Mouse (Mus musculus): Measurements from ENCODE around the gene Nucb2. TPM values are rescaled to one million over a fixed set of nuclear protein-coding genes. Genes with fewer than 3 reads are reported as not detected.

Nucb2 gene
- polyA plus RNA-seq, 1 experiment from 2014 or later = 27.4 TPM

DNA sequence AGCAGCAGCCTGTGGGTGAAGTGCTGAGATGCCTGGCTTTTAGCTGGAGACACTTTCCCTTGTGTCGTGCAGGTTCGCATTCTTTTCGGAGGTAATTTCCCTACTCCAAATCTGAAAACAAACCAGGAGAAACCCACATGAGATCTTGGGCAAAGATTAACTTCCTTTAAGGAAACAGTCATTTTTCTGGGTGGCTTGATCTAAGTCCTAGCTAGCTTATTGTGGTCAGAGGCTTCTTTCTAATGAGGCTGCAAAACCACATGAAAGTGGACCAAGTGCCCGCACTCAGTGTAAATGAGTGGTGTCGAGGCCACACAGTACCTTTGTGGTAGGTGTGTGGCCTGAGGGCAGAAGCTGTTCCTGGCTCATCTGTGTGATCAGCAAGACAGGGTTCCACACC, 20.0 kb upstream of the Nucb2 start:
- no peak overlapping the region for H3K4me3 ChIP-seq (ENCODE audit: low read depth, low read length)
- no peak overlapping the region for H3K27ac ChIP-seq (ENCODE audit: low read length)
- H3K9ac ChIP-seq (ENCODE audit: low read depth, low read length) = no peak overlapping the region
- no peak overlapping the region for H3K4me2 ChIP-seq (ENCODE audit: low read length)
- ATAC-seq = no peak
- 89% methylated on average over 5 of the region's 5 CpGs for WGBS
- no peaks in the 10 kb centered on the region for H3K4me1 ChIP-seq (ENCODE audit: control insufficient read depth, insufficient read depth, low read length)
- no peaks in the 10 kb centered on the region for H3K36me3 ChIP-seq (ENCODE audit: control insufficient read depth, insufficient read depth, low read length)
- no peaks in the 10 kb centered on the region for H3K27me3 ChIP-seq (ENCODE audit: control insufficient read depth, insufficient read depth, low read depth, low read length)
- H3K9me3 ChIP-seq (replicated peaks; ENCODE audit: control insufficient read depth, low read length, poor library complexity, severe bottlenecking) = no peaks in the 10 kb centered on the region

DNA sequence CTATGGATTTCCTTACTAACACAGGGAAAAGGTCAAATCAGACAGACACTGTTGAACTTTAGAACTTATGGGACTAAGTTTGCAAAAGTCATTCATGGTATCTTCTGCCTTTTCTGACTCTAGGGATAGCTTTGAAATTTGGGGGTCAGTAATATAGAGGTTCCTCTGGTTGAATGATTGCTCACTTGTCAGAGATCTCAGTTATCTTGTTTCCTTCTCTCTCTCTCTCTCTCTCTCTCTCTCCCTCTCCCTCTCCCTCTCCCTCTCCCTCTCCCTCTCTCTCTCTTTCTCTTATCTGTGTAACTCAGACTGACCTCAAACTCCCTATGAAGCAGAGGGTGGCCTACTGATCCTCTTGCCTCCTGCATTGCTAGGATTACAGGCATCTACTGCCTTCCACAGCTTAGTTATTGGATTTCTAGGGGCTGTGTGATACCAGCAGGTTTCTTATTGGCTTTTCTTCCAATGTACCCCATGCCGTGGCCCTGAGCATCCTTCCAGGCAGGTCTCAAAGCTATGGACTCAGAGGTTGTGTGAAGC, 19.0 kb upstream of the Nucb2 start:
- Histone ChIP-seq H3K9me3 (replicated peaks; ENCODE audit: control insufficient read depth, low read length, poor library complexity, severe bottlenecking) (no peaks in the 10 kb centered on the region), H3K4me1 (ENCODE audit: control insufficient read depth, insufficient read depth, low read length) (no peaks in the 10 kb centered on the region), H3K36me3 (ENCODE audit: control insufficient read depth, insufficient read depth, low read length) (no peaks in the 10 kb centered on the region), H3K27ac (ENCODE audit: low read length) (no peak overlapping the region), H3K4me2 (ENCODE audit: low read length) (no peak overlapping the region), H3K27me3 (ENCODE audit: control insufficient read depth, insufficient read depth, low read depth, low read length) (no peaks in the 10 kb centered on the region), H3K4me3 (ENCODE audit: low read depth, low read length) (no peak overlapping the region), H3K9ac (ENCODE audit: low read depth, low read length) (no peak overlapping the region)
- WGBS = 76% methylated on average over 1 of the region's 1 CpGs
- ATAC-seq = no peak

DNA sequence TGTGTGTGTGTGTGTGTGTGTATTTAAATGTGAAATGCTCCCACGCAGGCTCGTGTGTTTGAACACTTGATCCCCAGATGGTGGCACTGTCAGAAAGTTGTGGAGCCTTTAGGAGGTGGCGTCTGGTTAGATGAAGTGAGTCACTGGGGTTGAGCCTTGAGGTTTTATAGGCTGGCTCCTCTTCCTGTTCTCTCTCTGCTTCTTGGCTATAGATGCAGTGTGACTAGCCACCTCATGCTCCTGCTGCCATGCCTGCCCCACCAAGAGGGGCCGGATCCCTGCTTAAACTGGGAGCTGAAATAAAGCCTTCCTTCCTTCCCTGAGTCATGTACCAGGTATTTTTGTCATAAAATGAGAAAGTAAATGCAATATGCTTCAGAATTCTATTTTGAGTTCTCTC, 13.1 kb upstream of the Nucb2 start:
- no peaks in the 10 kb centered on the region for H3K4me1 ChIP-seq (ENCODE audit: control insufficient read depth, insufficient read depth, low read length)
- no peak overlapping the region for H3K4me2 ChIP-seq (ENCODE audit: low read length)
- H3K27ac ChIP-seq (ENCODE audit: low read length) = no peak overlapping the region
- H3K27me3 ChIP-seq (ENCODE audit: control insufficient read depth, insufficient read depth, low read depth, low read length) = no peaks in the 10 kb centered on the region
- H3K9me3 ChIP-seq (replicated peaks; ENCODE audit: control insufficient read depth, low read length, poor library complexity, severe bottlenecking) = no peaks in the 10 kb centered on the region
- H3K4me3 ChIP-seq (ENCODE audit: low read depth, low read length) = no peak overlapping the region
- no peak for ATAC-seq
- no peaks in the 10 kb centered on the region for H3K36me3 ChIP-seq (ENCODE audit: control insufficient read depth, insufficient read depth, low read length)
- WGBS = 82% methylated on average over 4 of the region's 4 CpGs
- H3K9ac ChIP-seq (ENCODE audit: low read depth, low read length) = no peak overlapping the region

DNA sequence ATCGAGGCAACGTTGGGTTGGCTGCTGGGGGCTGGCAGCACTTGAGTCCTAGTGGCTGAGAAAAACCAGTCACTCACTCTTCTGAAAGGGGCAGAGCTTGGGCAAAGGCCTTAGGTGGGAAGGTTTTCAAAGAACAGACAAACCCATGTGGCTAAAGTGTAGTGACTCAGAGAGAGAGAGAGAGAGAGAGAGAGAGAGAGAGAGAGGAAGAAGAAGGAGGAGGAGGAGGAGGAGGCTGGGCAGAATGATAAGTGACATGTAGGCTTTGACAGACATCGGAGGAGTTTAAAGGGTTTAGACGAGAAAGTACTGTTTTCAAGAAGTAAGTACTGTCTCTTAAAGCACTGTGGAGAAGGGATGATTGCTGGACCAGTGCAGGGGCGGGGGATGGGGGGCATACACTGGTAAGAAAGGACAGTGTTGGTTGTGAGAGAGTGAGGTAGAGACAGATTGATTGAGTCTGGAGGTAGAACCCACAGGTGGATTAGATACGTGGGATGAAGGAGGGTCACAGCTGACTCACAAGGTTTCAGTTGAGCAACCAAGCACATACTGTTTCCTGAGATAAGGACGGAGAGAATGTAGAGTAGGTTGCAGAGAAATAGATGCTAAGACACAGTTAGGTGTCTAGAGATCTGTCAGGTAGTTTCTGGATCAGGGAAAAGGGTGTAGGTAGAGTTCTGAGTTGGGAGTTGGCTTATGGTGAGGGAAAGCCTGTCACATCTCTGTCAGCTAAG, 10.7 kb upstream of the Nucb2 start:
- H3K36me3 ChIP-seq (ENCODE audit: control insufficient read depth, insufficient read depth, low read length) = no peaks in the 10 kb centered on the region
- no peak overlapping the region for H3K9ac ChIP-seq (ENCODE audit: low read depth, low read length)
- WGBS = 85% methylated on average over 7 of the region's 7 CpGs
- H3K4me2 ChIP-seq (ENCODE audit: low read length) = no peak overlapping the region
- no peak overlapping the region for H3K4me3 ChIP-seq (ENCODE audit: low read depth, low read length)
- no peaks in the 10 kb centered on the region for H3K4me1 ChIP-seq (ENCODE audit: control insufficient read depth, insufficient read depth, low read length)
- ATAC-seq = no peak
- no peaks in the 10 kb centered on the region for H3K9me3 ChIP-seq (replicated peaks; ENCODE audit: control insufficient read depth, low read length, poor library complexity, severe bottlenecking)
- H3K27ac ChIP-seq (ENCODE audit: low read length) = no peak overlapping the region
- H3K27me3 ChIP-seq (ENCODE audit: control insufficient read depth, insufficient read depth, low read depth, low read length) = no peaks in the 10 kb centered on the region

DNA sequence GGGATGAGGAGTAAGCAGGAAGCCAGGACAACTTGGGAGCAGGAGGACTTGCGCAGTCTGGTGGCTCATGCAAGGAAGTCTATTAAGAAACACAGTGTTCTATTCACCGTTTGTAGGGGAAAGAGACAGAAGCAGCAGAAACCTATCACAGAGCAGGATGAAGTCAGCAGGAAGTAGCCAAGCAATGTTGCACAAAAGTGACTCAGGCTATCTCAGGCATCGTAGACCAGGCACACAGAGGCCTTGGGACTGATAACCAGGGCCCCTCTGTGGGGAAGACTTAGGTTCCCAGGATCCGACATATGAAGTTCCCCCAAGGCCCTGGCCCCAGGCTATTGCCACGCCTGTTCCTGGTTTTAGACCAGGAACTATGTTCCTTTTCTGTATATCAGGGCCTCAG, 9.6 kb upstream of the Nucb2 start:
- 83% methylated on average over 5 of the region's 5 CpGs for WGBS

GRCm38 (mm10) chr7:116496760-116497159, 7.4 kb upstream of the Nucb2 start:
- Histone ChIP-seq H3K27me3 (ENCODE audit: control insufficient read depth, insufficient read depth, low read depth, low read length) (no peaks in the 10 kb centered on the region), H3K4me1 (ENCODE audit: control insufficient read depth, insufficient read depth, low read length) (no peaks in the 10 kb centered on the region), H3K9ac (ENCODE audit: low read depth, low read length) (no peak overlapping the region), H3K36me3 (ENCODE audit: control insufficient read depth, insufficient read depth, low read length) (no peaks in the 10 kb centered on the region), H3K4me3 (ENCODE audit: low read depth, low read length) (no peak overlapping the region), H3K9me3 (replicated peaks; ENCODE audit: control insufficient read depth, low read length, poor library complexity, severe bottlenecking) (no peaks in the 10 kb centered on the region), H3K27ac (ENCODE audit: low read length) (no peak overlapping the region), H3K4me2 (ENCODE audit: low read length) (no peak overlapping the region)
- no peak for ATAC-seq
- WGBS = 91% methylated on average over 4 of the region's 4 CpGs

More for the DNA sequence above, 9.6 kb upstream of the Nucb2 start:
- Histone ChIP-seq H3K9me3 (replicated peaks; ENCODE audit: control insufficient read depth, low read length, poor library complexity, severe bottlenecking) (no peaks in the 10 kb centered on the region), H3K4me1 (ENCODE audit: control insufficient read depth, insufficient read depth, low read length) (no peaks in the 10 kb centered on the region), H3K4me2 (ENCODE audit: low read length) (no peak overlapping the region), H3K9ac (ENCODE audit: low read depth, low read length) (no peak overlapping the region), H3K4me3 (ENCODE audit: low read depth, low read length) (no peak overlapping the region), H3K36me3 (ENCODE audit: control insufficient read depth, insufficient read depth, low read length) (no peaks in the 10 kb centered on the region), H3K27me3 (ENCODE audit: control insufficient read depth, insufficient read depth, low read depth, low read length) (no peaks in the 10 kb centered on the region), H3K27ac (ENCODE audit: low read length) (no peak overlapping the region)
- no peak for ATAC-seq

- H3K36me3 ChIP-seq (ENCODE audit: control insufficient read depth, insufficient read depth, low read length) = peaks cover 3% of the 10 kb centered on the region; the same call in 1 of the 2 replicates
- H3K9me3 ChIP-seq (replicated peaks; ENCODE audit: control insufficient read depth, low read length, poor library complexity, severe bottlenecking) = no peaks in the 10 kb centered on the region
- H3K27me3 ChIP-seq (ENCODE audit: control insufficient read depth, insufficient read depth, low read depth, low read length) = no peaks in the 10 kb centered on the region
- H3K4me3 ChIP-seq (ENCODE audit: low read depth, low read length) = peak overlapping the region; percentile 88
- peak overlapping the region; percentile 67 for H3K4me2 ChIP-seq (ENCODE audit: low read length)
- H3K27ac ChIP-seq (ENCODE audit: low read length) = peak overlapping the region; percentile 91
- 3% methylated on average over 6 of the region's 6 CpGs for WGBS
- peaks cover 14% of the 10 kb centered on the region for H3K4me1 ChIP-seq (ENCODE audit: control insufficient read depth, insufficient read depth, low read length)
- peak overlapping the region; percentile 86 for H3K9ac ChIP-seq (ENCODE audit: low read depth, low read length)
- no peak for ATAC-seq
These were observed 625 bp downstream of the Nucb2 start for GRCm38 (mm10) chr7:116504818-116505170.

- H3K9me3 ChIP-seq (replicated peaks; ENCODE audit: control insufficient read depth, low read length, poor library complexity, severe bottlenecking) = no peaks in the 10 kb centered on the region
These were observed 9.9 kb downstream of the Nucb2 start for GRCm38 (mm10) chr7:116514030-116514429.

GRCm38 (mm10) chr7:116514546-116514945, 10.4 kb downstream of the Nucb2 start:
- WGBS = 85% methylated on average over 9 of the region's 9 CpGs
- no peak overlapping the region for H3K27ac ChIP-seq (ENCODE audit: low read length)
- ATAC-seq = no peak
- H3K9ac ChIP-seq (ENCODE audit: low read depth, low read length) = no peak overlapping the region
- H3K27me3 ChIP-seq (ENCODE audit: control insufficient read depth, insufficient read depth, low read depth, low read length) = no peaks in the 10 kb centered on the region
- H3K4me1 ChIP-seq (ENCODE audit: control insufficient read depth, insufficient read depth, low read length) = peaks cover 6% of the 10 kb centered on the region
- peaks cover 2% of the 10 kb centered on the region; the same call in 1 of the 2 replicates for H3K36me3 ChIP-seq (ENCODE audit: control insufficient read depth, insufficient read depth, low read length)
- no peak overlapping the region for H3K4me2 ChIP-seq (ENCODE audit: low read length)
- H3K4me3 ChIP-seq (ENCODE audit: low read depth, low read length) = no peak overlapping the region
- H3K9me3 ChIP-seq (replicated peaks; ENCODE audit: control insufficient read depth, low read length, poor library complexity, severe bottlenecking) = no peaks in the 10 kb centered on the region

More at GRCm38 (mm10) chr7:116514030-116514429, 9.9 kb downstream of the Nucb2 start:
- Histone ChIP-seq H3K27me3 (ENCODE audit: control insufficient read depth, insufficient read depth, low read depth, low read length) (no peaks in the 10 kb centered on the region), H3K4me2 (ENCODE audit: low read length) (no peak overlapping the region), H3K9ac (ENCODE audit: low read depth, low read length) (no peak overlapping the region), H3K27ac (ENCODE audit: low read length) (no peak overlapping the region), H3K4me1 (ENCODE audit: control insufficient read depth, insufficient read depth, low read length) (peaks cover 6% of the 10 kb centered on the region), H3K4me3 (ENCODE audit: low read depth, low read length) (no peak overlapping the region), H3K36me3 (ENCODE audit: control insufficient read depth, insufficient read depth, low read length) (peaks cover 3% of the 10 kb centered on the region; the same call in 1 of the 2 replicates)
- no peak for ATAC-seq
- 88% methylated on average over 5 of the region's 5 CpGs for WGBS
